Mouse (Mus musculus): ENCODE results near the gene Ufsp2.

DNA sequence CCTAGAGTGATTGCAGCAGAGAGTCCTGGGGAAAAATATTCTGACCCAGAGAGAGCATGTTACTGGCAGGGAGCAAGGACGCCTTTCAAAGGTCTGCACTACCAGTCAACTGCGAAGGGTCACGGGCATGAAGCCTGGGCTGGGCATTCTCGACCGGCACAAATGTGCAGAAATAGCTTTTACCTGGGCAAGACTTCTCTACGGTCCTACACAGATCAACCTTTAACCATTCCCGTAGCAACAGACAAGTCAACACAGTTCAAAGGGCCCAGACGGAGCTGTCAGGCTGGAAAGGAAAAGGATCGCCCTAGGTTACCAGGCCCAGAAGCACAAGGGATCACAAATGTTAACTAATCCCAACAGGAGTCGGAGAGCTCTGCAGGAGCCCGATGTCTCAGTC lies 60.9 kb downstream of the Ufsp2 start:
- TF ChIP-seq CTCF (IDR thresholded peaks at IDR 0.05) (no peak), EP300 (IDR thresholded peaks at IDR 0.05) (no peak)

All from lung, postnatal 0 days (tissue).